Mouse (Mus musculus) forebrain, embryonic 16.5 days (tissue): Measurements from ENCODE around the gene Slc10a7. TPM values are rescaled to one million over a fixed set of nuclear protein-coding genes. Genes with fewer than 3 reads are reported as not detected.

Experiments
- ATAC-seq: fragments of 200-750 bp; cut with Nextera tagmentation; 2 replicates; pipeline ENCODE4 v1.8.0; 2017; ENCODE audit warnings: mild to moderate bottlenecking, moderate library complexity
- H3K27ac ChIP-seq: fragments of 300-500 bp; sonication (generic); 2 replicates; pipeline ENCODE4 v1.5.1; 2014; ENCODE audit warnings: low read length, control low read depth
- H3K27me3 ChIP-seq: fragments of 300-500 bp; sonication (generic); replicated peaks from 2 replicates; pipeline ENCODE4 v1.6.1; 2014; ENCODE audit warnings: low read length; ENCODE audit not compliant: control insufficient read depth, insufficient read depth
- H3K36me3 ChIP-seq: fragments of 300-500 bp; sonication (generic); 2 replicates; pipeline ENCODE4 v1.6.1; 2014; ENCODE audit not compliant: control insufficient read depth, insufficient read depth
- H3K4me1 ChIP-seq: fragments of 300-500 bp; sonication (generic); replicated peaks from 2 replicates; pipeline ENCODE4 v1.6.1; 2014; ENCODE audit warnings: low read length; ENCODE audit not compliant: control insufficient read depth, insufficient read depth
- H3K4me2 ChIP-seq: fragments of 300-500 bp; sonication (generic); 2 replicates; pipeline ENCODE4 v1.6.1; 2014; ENCODE audit warnings: mild to moderate bottlenecking, low read length, control low read depth
- H3K4me3 ChIP-seq: fragments of 300-500 bp; sonication (generic); replicated peaks from 2 replicates; pipeline ENCODE4 v1.5.1; 2014; ENCODE audit warnings: mild to moderate bottlenecking, low read length, control low read depth
- H3K9ac ChIP-seq: fragments of 300-500 bp; sonication (generic); replicated peaks from 2 replicates; pipeline ENCODE4 v1.6.1; 2014; ENCODE audit warnings: low read depth, low read length, control low read depth
- H3K9me3 ChIP-seq: fragments of 300-500 bp; sonication (generic); 2 replicates; pipeline ENCODE4 v1.6.1; 2016; ENCODE audit warnings: low read length; ENCODE audit not compliant: control insufficient read depth
- WGBS: fragments of 180-500 bp; shearing (Covaris S2); extraction: QIAGEN DNeasy Blood & Tissue Kit; methylation state at CpG from one replicate; pipeline ENCODE4 v1.1.7; 2014; 5-methylcytosine and 5-hydroxymethylcytosine counted together
- polyA plus RNA-seq: library from polyadenylated mRNA; unstranded; fragments of >200 nt; fragmentation: Nextera tagmentation; extraction: Ambion mirVana; gene quantifications from 2 replicates; pipeline ENCODE4 v1.2.1, GENCODE M21; 2015

Slc10a7 gene
- polyA plus RNA-seq, 1 experiment from 2014 or later: 9.9 TPM

DNA sequence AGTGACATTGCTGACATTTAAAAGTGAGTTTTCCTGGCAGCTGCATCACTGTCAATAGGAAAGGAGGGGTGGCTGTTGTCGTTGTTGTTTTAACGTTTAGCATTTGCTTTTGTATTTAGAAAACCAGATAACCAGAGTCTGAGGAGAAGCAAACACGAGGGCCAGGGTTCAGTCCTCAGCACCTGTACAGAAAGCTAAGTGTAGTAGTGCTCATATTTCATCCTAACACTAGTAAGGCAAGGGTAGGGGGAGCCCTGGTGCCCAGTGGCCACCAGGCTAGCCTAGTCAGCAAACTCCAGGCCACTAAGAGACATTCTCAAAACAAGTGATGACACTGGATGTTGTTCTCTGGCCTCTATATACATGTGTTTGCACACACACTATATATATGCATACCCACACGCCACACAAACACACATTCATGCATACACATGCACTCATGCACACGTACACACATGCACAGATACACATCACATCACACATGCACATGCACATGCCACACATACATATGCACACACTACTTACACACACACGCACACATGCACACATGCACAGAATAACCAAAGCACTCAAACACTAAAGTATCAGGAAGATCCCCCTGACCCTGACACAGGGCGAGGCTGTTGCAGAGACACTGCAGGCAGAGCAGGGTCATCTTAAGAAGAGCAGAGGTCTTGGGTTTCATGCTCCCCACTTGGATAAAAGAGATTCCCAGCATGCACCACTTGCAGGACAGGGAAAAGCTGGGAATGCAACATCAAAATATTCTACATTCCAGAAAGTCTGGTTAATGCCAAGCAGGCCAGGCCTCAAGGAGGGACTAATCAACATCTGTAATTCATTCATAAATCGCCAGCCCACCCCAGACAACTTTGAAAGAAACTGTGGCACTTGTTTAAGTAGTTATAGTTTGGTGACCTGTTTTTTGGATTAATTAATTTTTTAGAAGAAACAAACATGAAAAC, 241.0 kb downstream of the Slc10a7 start:
- H3K9ac ChIP-seq: no peak overlapping the region
- no peak overlapping the region for H3K4me3 ChIP-seq
- H3K4me1 ChIP-seq: no peaks in the 10 kb centered on the region
- no peak overlapping the region for H3K27ac ChIP-seq
- H3K9me3 ChIP-seq: no peaks in the 10 kb centered on the region
- H3K4me2 ChIP-seq: no peak overlapping the region
- no peaks in the 10 kb centered on the region for H3K27me3 ChIP-seq
- H3K36me3 ChIP-seq: no peaks in the 10 kb centered on the region
- WGBS: 84% methylated on average over 8 of the region's 8 CpGs
- ATAC-seq: no peak

DNA sequence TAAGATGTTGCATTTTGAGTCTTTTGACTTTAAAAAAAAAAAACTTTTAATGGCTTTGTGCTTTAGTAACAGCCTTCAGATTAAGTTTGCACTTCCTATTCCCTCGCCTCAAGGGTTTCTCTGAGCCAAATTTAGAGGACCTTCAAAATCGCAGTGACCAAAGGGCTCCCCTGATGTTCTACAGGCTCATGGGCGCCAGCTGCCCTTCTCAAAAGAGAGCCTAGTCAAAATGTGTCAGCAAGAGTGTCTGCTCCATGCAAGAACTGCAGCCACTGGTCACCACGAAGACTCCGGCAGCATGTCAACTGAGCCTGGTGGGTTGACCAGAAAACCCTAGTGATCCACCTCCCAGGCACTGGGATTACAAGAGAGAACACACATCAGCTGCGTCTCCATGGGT, 242.0 kb downstream of the Slc10a7 start:
- Histone ChIP-seq H3K36me3 (no peaks in the 10 kb centered on the region), H3K27ac (no peak overlapping the region), H3K9ac (no peak overlapping the region), H3K9me3 (no peaks in the 10 kb centered on the region), H3K27me3 (no peaks in the 10 kb centered on the region), H3K4me1 (no peaks in the 10 kb centered on the region), H3K4me3 (no peak overlapping the region), H3K4me2 (no peak overlapping the region)
- no peak for ATAC-seq
- WGBS: 91% methylated on average over 6 of the region's 6 CpGs

DNA sequence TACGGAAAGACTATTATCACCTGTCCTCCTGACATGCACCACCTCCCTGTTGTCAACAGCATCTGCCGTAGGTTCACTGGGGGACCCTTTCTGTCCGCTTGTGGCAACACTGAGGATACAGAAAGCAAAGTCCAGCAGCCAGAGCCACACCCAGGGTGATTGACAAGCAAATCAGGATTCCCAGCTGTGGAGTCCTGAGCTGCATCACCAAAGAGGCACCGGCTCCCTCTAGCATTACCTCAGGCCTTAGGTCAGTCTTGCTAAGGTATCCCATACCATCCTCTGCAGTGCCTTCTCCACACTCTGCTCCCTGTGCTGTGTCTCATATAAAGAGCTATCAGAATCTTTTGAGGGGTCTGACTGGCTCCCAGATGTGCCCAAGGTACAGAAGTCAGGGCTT, 245.8 kb downstream of the Slc10a7 start:
- H3K27me3 ChIP-seq: no peaks in the 10 kb centered on the region
- WGBS: 74% methylated on average over 4 of the region's 4 CpGs
- H3K9ac ChIP-seq: no peak overlapping the region
- no peak overlapping the region for H3K27ac ChIP-seq
- no peak for ATAC-seq
- no peaks in the 10 kb centered on the region for H3K4me1 ChIP-seq
- no peaks in the 10 kb centered on the region for H3K9me3 ChIP-seq
- no peak overlapping the region for H3K4me3 ChIP-seq
- no peaks in the 10 kb centered on the region for H3K36me3 ChIP-seq
- no peak overlapping the region for H3K4me2 ChIP-seq

DNA sequence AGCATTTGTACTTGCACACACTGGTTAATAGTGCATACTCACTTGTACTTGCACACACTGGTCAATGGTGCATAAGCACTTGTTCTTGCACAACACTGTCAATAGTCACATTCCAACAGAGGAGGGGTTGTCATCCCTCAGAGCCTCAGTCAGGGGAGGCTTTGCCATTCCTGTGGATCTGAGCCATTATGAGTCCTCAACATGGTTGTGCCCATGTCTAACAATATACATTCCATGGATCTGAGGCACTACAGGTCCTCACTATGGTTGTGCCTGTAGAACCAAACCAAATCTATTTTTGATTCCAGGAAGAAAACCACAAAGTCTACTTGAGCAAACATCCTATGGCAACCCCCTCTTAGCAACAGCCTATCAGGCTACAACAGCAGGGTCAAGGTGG, 250.0 kb downstream of the Slc10a7 start:
- H3K36me3 ChIP-seq: no peaks in the 10 kb centered on the region
- H3K9ac ChIP-seq: no peak overlapping the region
- H3K4me2 ChIP-seq: no peak overlapping the region
- H3K9me3 ChIP-seq: no peaks in the 10 kb centered on the region
- H3K4me1 ChIP-seq: no peaks in the 10 kb centered on the region
- no peak for ATAC-seq
- no peak overlapping the region for H3K4me3 ChIP-seq
- H3K27ac ChIP-seq: no peak overlapping the region
- no peaks in the 10 kb centered on the region for H3K27me3 ChIP-seq

DNA sequence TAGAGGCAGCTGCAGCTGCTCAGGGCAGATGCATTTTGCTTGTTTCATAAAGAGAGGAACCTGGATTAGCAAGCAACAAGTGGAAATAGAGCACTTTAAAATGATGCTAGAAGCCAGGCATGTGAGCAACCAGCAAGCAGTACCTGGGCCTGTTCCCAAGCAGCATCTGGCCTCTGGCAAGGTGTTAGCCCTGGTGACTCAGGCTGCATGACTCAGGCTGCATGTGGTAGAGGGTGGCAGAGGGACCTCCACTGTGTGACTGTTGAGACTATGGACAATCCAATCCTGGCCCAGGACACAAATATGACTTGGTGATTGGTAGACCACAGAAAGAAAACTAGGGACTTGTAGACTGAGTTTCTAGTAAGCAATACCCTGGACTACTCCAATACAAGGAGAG, 255.8 kb downstream of the Slc10a7 start:
- Histone ChIP-seq H3K9ac (no peak overlapping the region), H3K4me2 (no peak overlapping the region), H3K27me3 (no peaks in the 10 kb centered on the region), H3K36me3 (no peaks in the 10 kb centered on the region), H3K27ac (no peak overlapping the region), H3K4me3 (no peak overlapping the region), H3K9me3 (no peaks in the 10 kb centered on the region), H3K4me1 (no peaks in the 10 kb centered on the region)
- ATAC-seq: no peak

DNA sequence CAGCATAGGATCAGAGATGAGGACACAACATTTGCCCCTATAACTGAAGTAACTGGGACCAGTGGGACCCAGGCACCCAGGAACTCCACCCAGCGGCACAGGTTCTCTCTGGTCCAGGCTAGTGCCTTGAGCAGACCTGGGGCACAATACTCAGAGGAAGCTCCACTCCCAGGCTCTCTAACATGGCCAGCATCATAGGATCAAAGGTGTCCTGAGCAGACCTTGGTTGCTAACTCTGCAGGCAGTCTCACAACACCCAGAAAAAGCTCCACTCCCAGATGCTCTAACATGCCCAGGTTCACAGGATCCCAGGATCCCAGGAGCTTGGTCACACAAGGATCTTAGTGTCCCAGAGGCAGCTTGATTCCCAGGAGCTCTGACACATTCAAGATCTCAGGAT, 256.4 kb downstream of the Slc10a7 start:
- no peak overlapping the region for H3K9ac ChIP-seq
- ATAC-seq: no peak
- H3K36me3 ChIP-seq: no peaks in the 10 kb centered on the region
- H3K4me3 ChIP-seq: no peak overlapping the region
- 93% methylated on average over 1 of the region's 1 CpGs for WGBS
- H3K4me1 ChIP-seq: no peaks in the 10 kb centered on the region
- H3K27ac ChIP-seq: no peak overlapping the region
- H3K27me3 ChIP-seq: no peaks in the 10 kb centered on the region
- H3K9me3 ChIP-seq: no peaks in the 10 kb centered on the region
- H3K4me2 ChIP-seq: no peak overlapping the region

DNA sequence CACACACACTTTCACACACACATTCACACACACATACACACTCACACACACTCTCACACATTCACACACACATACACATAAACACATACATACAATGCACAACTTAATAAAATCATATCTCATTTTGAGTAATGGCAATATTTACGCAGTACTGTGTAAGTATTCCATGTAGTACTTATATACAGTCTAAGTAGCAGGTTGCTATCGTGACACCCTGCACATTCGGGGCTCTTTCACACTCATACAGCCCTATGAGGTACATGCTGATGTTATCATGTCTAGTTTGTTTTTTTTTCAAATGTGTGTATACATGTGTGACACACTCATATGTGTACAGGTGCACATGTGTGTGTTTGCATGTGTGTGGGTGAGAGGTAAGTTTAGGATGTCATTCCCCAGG, 261.4 kb downstream of the Slc10a7 start:
- H3K4me2 ChIP-seq: no peak overlapping the region
- no peak overlapping the region for H3K4me3 ChIP-seq
- H3K4me1 ChIP-seq: no peaks in the 10 kb centered on the region
- no peak for ATAC-seq
- H3K9ac ChIP-seq: no peak overlapping the region
- no peaks in the 10 kb centered on the region for H3K9me3 ChIP-seq
- WGBS: 91% methylated on average over 3 of the region's 3 CpGs
- no peak overlapping the region for H3K27ac ChIP-seq
- H3K36me3 ChIP-seq: no peaks in the 10 kb centered on the region
- H3K27me3 ChIP-seq: no peaks in the 10 kb centered on the region

DNA sequence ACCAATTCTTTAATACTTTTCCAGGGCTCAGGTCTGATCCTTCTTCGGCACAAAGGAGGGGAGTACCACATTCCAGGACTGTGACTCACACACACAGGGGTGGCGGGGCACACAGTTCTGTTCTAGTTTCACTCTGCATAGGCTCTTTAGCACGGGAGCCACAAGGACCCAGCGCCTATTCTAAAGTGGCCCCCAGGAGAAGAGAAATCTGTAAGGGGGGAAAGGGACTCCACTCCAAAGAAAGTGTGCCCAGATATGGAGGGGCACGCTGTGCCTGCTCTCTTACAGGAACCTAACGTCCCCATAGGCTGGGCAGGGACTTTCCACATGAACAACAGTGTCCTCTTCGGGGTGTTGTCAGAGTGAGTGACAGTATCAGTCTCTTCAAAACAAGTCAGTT, 262.1 kb downstream of the Slc10a7 start:
- Histone ChIP-seq H3K9me3 (no peaks in the 10 kb centered on the region), H3K9ac (no peak overlapping the region), H3K27me3 (no peaks in the 10 kb centered on the region), H3K4me2 (no peak overlapping the region), H3K27ac (no peak overlapping the region), H3K4me1 (no peaks in the 10 kb centered on the region), H3K4me3 (no peak overlapping the region), H3K36me3 (no peaks in the 10 kb centered on the region)
- 60% methylated on average over 7 of the region's 7 CpGs for WGBS
- ATAC-seq: no peak

DNA sequence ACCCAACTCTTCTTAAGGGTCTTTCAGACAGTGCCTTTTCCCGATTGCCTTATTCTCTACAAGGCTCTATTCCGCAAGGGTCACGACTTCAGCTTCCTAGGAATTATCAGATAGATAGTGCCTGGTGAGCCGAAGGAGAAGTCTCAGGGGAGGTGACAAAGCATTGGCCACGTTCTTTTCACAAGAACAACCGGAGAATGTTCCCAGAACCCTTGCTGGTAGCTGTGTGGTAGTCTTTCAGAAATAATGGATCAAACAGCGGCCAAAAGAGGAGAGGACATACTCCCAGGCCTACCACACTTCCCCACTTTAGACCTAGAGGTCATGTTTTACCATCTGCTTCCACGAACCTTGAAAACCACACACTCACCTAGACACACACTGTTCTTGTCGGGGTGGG, 267.7 kb downstream of the Slc10a7 start:
- no peaks in the 10 kb centered on the region for H3K4me1 ChIP-seq
- no peak for ATAC-seq
- 91% methylated on average over 9 of the region's 9 CpGs for WGBS

More for the DNA sequence above, 267.7 kb downstream of the Slc10a7 start:
- no peaks in the 10 kb centered on the region for H3K27me3 ChIP-seq
- no peaks in the 10 kb centered on the region for H3K9me3 ChIP-seq
- no peak overlapping the region for H3K4me2 ChIP-seq
- H3K36me3 ChIP-seq: no peaks in the 10 kb centered on the region
- H3K4me3 ChIP-seq: no peak overlapping the region
- no peak overlapping the region for H3K9ac ChIP-seq
- H3K27ac ChIP-seq: no peak overlapping the region
